Mouse (Mus musculus) ES-E14 (cell line): ENCODE measurements around the gene Taf15. TPM values are rescaled to one million over a fixed set of nuclear protein-coding genes. Genes with fewer than 3 reads are reported as not detected.

Experiments used
- DNase-seq: peaks from one replicate; pipeline ENCODE4 v3.0.0-alpha.2; 2013; ENCODE audit warnings: low read depth, low spot score
- H3K27ac ChIP-seq: 2 replicates; pipeline ENCODE4 v1.5.1; 2012; ENCODE audit warnings: low read depth, mild to moderate bottlenecking, low read length, moderate library complexity, mixed read lengths; ENCODE audit not compliant: poor library complexity, insufficient read depth, severe bottlenecking
- H3K36me3 ChIP-seq: 2 replicates; pipeline ENCODE4 v1.6.1; 2012; ENCODE audit warnings: mild to moderate bottlenecking, low read length, moderate library complexity, mixed read lengths; ENCODE audit not compliant: control insufficient read depth, poor library complexity, insufficient read depth, severe bottlenecking
- H3K4me1 ChIP-seq, 2 experiments: fragments of 150-350 bp in 1 of 2; sonication (generic) in 1 of 2; 2 replicates each; pipeline ENCODE4 v1.6.1; 2012; ENCODE audit warnings: low read length in 2 of 2, mild to moderate bottlenecking in 1 of 2, mixed read lengths in 1 of 2; ENCODE audit not compliant: control insufficient read depth in 2 of 2, insufficient read depth in 2 of 2, poor library complexity in 1 of 2
- H3K4me3 ChIP-seq, 2 experiments: fragments of 150-350 bp in 1 of 2; sonication (generic) in 1 of 2; 2 replicates each; pipeline ENCODE4 v1.5.1; 2012; ENCODE audit warnings: low read length in 2 of 2, low read depth in 1 of 2, mild to moderate bottlenecking in 1 of 2, mixed read lengths in 1 of 2; ENCODE audit not compliant: insufficient read depth in 1 of 2, poor library complexity in 1 of 2, severe bottlenecking in 1 of 2
- H3K9ac ChIP-seq: 2 replicates; pipeline ENCODE4 v1.6.1; 2012; ENCODE audit warnings: low read depth, mild to moderate bottlenecking, low read length, mixed read lengths; ENCODE audit not compliant: poor library complexity, insufficient read depth, severe bottlenecking
- H3K9me3 ChIP-seq: fragments of 150-350 bp; sonication (generic); 2 replicates; pipeline ENCODE4 v1.6.1; 2012; ENCODE audit warnings: low read depth, mild to moderate bottlenecking, low read length; ENCODE audit not compliant: control insufficient read depth, insufficient read depth
- CHD2 ChIP-seq: IDR thresholded peaks from 2 replicates; pipeline ENCODE4 v1.6.1; 2014; ENCODE audit warnings: mild to moderate bottlenecking, low read depth, low read length, inconsistent platforms
- HCFC1 ChIP-seq: IDR thresholded peaks from 2 replicates; pipeline ENCODE4 v1.6.1; 2012; ENCODE audit warnings: low read length, inconsistent platforms, borderline replicate concordance; ENCODE audit not compliant: insufficient read depth
- MAFK ChIP-seq: IDR thresholded peaks from 2 replicates; pipeline ENCODE4 v1.6.1; 2014; ENCODE audit warnings: mild to moderate bottlenecking, low read depth, low read length, inconsistent platforms; ENCODE audit not compliant: insufficient read depth
- ZC3H11A ChIP-seq: IDR thresholded peaks from 2 replicates; pipeline ENCODE4 v1.6.1; 2012; ENCODE audit warnings: low read depth, mild to moderate bottlenecking, inconsistent platforms, low read length, borderline replicate concordance
- ZNF384 ChIP-seq: IDR thresholded peaks from 2 replicates; pipeline ENCODE4 v1.6.1; 2012; ENCODE audit warnings: low read depth, low read length, inconsistent platforms
- in situ Hi-C, 2 experiments: fragments of 600-800 bp; cut with MboI; formaldehyde crosslinking; loops; one replicate each; pipeline ENCODE4 v1.15.1; 2025; ENCODE audit warnings: low sequenced_read_pairs in 2 of 2, inconsistent platforms in 1 of 2; ENCODE audit not compliant: unreplicated experiment in 2 of 2
- total RNA-seq: library from RNA; depleted of rRNA; stranded (reverse); fragments of 300-350 nt; gene quantifications from 2 replicates; pipeline ENCODE4 v1.2.3, GENCODE M21; 2012

Gene Taf15
- total RNA-seq, 1 experiment: 53.8 TPM

DNA sequence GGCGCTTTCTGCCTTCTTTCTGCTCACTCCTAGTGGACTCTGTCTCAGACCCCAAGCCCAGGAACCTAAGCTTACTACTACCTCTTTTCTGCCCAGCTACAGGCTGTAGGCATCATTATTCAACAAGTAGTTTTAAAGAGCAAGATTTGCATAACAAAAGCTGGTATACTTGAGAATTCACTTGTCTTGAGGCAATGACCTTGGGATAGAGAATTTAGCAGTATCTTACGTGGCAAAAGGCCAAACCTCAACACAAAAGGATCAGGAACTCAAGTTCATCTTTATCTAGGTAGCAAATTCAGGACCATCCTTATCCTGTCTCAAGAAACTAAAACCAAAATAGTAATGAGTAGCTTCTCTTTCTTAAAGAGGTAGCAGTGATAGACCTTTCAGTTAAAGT is 22.7 kb downstream of the Taf15 start:
- TF ChIP-seq MAFK (no peak), HCFC1 (no peak), CHD2 (0 out of 2 replicates have a peak, but pooled peaks have one; percentile 39), ZNF384 (no peak), ZC3H11A (no peak)
- no peak overlapping the region for H3K4me3 ChIP-seq
- DNase-seq: peak; percentile 57
- H3K36me3 ChIP-seq: peaks cover 3% of the 10 kb centered on the region
- no peak overlapping the region for H3K9ac ChIP-seq
- H3K4me1 ChIP-seq: peaks cover 2 to 15% of the 10 kb centered on the region in 2 experiments
- H3K9me3 ChIP-seq: no peaks in the 10 kb centered on the region
- H3K27ac ChIP-seq: peak overlapping the region; percentile 44; the same call in 1 of the 2 replicates
- in situ Hi-C loops: no loop called here

DNA sequence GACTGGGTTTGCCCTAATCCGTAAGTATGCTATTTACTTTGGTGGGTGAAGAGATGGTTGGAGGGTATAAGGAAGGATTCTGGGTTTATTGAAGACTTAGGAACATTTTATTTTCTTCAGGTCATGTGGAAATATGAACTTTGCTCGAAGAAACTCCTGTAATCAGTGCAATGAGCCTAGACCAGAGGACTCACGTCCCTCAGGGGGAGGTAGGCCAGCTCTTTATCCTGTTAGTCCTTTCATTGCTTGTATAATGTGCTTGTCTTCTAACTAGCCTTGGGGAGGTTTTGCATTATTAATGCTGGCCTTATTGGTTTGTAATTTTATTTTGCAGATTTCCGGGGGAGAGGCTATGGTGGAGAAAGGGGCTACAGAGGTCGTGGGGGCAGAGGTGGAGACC is 31.4 kb downstream of the Taf15 start:
- H3K4me3 ChIP-seq: no peak overlapping the region
- peaks cover 15% of the 10 kb centered on the region for H3K36me3 ChIP-seq
- no peak overlapping the region for H3K9ac ChIP-seq
- no peak overlapping the region for H3K27ac ChIP-seq
- DNase-seq: no peak
- H3K4me1 ChIP-seq: no peaks in the 10 kb centered on the region
- TF ChIP-seq MAFK (no peak), ZNF384 (no peak), HCFC1 (no peak), CHD2 (no peak), ZC3H11A (no peak)
- no peaks in the 10 kb centered on the region for H3K9me3 ChIP-seq
- in situ Hi-C loops: no loop called here

DNA sequence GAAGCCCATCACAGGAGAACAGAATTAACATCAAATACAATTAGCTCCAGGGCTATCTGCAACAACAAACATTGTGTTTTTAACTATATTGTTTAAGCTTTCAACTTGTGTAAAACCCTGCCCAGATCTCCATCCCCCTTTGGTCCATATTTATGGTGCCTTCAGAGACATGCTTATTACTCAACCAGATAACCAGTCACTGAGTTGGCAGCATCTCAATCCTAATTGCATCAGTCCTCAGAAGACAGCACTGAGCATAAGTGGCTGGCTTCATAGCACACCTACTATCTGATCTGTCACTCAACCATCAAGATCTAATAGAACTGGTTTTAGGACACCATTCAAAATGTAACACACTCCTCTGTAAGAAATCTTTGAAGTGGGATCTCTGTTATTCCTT is 36.6 kb downstream of the Taf15 start:
- Histone ChIP-seq H3K27ac (no peak overlapping the region), H3K9ac (no peak overlapping the region), H3K9me3 (no peaks in the 10 kb centered on the region), H3K36me3 (peaks cover 4% of the 10 kb centered on the region), H3K4me3 (no peak overlapping the region), H3K4me1 (no peaks in the 10 kb centered on the region)
- in situ Hi-C loops: no loop called here
- TF ChIP-seq ZC3H11A (no peak), CHD2 (no peak), MAFK (no peak), ZNF384 (no peak), HCFC1 (no peak)
- no peak for DNase-seq

DNA sequence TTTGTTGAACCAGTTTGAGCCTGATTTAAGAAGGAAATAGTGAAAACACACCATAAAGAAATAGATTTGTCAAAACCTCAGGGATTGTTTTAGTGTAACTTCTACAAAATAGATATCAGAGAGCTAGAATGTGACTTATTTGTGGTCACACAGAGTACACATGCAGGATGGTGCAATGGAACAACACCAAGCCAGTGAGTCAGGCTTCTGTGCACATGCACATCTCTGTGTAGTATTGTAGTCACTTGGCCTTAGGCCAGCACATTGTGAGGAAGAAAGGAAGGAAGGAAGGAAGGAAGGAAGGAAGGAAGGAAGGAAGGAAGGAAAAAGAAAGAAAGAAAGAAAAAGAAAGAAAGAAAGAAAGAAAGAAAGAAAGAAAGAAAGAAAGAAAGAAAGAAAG is 44.3 kb downstream of the Taf15 start:
- Histone ChIP-seq H3K4me3 (no peak overlapping the region), H3K4me1 (peaks cover 0 to 7% of the 10 kb centered on the region in 2 experiments; a peak in 1 of 4 replicates), H3K36me3 (no peaks in the 10 kb centered on the region), H3K9ac (no peak overlapping the region), H3K27ac (no peak overlapping the region), H3K9me3 (no peaks in the 10 kb centered on the region)
- no peak for DNase-seq
- TF ChIP-seq ZNF384: no peak
- TF ChIP-seq MAFK: no peak
- TF ChIP-seq HCFC1: no peak
- no peak for TF ChIP-seq CHD2
- TF ChIP-seq ZC3H11A: no peak
- in situ Hi-C loops: no loop called here

DNA sequence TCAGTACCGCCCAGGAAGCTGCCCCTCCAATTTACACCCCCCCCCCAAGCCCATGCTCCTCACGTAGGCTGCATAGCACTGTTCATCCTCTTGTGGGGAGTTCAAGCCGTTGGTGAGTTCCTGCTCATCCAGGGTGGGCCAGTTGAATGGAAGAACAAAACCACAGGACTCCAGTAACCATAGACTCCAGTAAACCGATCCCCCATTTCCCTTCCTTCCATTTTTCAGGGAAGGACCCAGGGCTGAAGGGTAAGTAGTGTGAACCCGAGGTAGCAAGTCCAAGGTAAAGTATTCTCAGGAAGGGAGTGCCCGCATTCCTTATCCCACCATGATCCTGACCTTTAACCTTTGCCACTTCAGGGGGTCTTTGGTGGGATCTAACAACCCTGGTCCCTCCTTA is 45.5 kb downstream of the Taf15 start:
- Histone ChIP-seq H3K4me1 (peaks cover 0 to 7% of the 10 kb centered on the region in 2 experiments; a peak in 1 of 4 replicates), H3K9ac (no peak overlapping the region), H3K36me3 (no peaks in the 10 kb centered on the region), H3K27ac (no peak overlapping the region), H3K4me3 (no peak overlapping the region), H3K9me3 (no peaks in the 10 kb centered on the region)
- TF ChIP-seq ZNF384 (no peak), CHD2 (0 out of 2 replicates have a peak, but pooled peaks have one; percentile 37), MAFK (no peak), HCFC1 (no peak)
- in situ Hi-C loops: no loop called here
- DNase-seq: no peak
